Mouse (Mus musculus): Measurements from ENCODE around the gene Olfr1056. TPM values are rescaled to one million over a fixed set of nuclear protein-coding genes. Genes with fewer than 3 reads are reported as not detected.

The Olfr1056 gene
- total RNA-seq (2023): not detected

GRCm38 (mm10) chr2:86362369-86362768, at the start of gene Olfr1056:
TSS of gene Olfr1056 (minus strand) at chr2:86362469.

GRCm38 (mm10) chr2:86388461-86388860, 26.2 kb upstream of the Olfr1056 start, which contains the start of gene Olfr1058:
TSS of gene Olfr1058 (minus strand) at chr2:86388561.

GRCm38 (mm10) chr2:86378293-86378692, 16.0 kb upstream of the Olfr1056 start, which contains the start of gene Olfr1057:
TSS of gene Olfr1057 (minus strand) at chr2:86378393.

GRCm38 (mm10) chr2:86350184-86350583, 12.1 kb downstream of the Olfr1056 start, which contains the start of gene Olfr1055:
TSS of gene Olfr1055 (minus strand) at chr2:86350284.

GRCm38 (mm10) chr2:86335333-86335732, 26.9 kb downstream of the Olfr1056 start, which contains the start of gene Olfr1054:
TSS of gene Olfr1054 (minus strand) at chr2:86335433.

GRCm38 (mm10) chr2:86315184-86315583, 47.1 kb downstream of the Olfr1056 start, which contains the start of gene Olfr1053:
TSS of gene Olfr1053 (minus strand) at chr2:86315284.

Other genes starting within 250 kb of the Olfr1056 start
- not detected for gene Olfr1039, start 226.5 kb downstream of the Olfr1056 start, total RNA-seq (2023)
- not detected for gene Olfr1040, start 215.7 kb downstream of the Olfr1056 start, total RNA-seq (2023)
- gene Olfr1042, start 200.6 kb downstream of the Olfr1056 start, total RNA-seq (2023): not detected
- gene Olfr1043, start 194.9 kb downstream of the Olfr1056 start, total RNA-seq (2023): not detected
- not detected for gene Olfr1044, start 184.6 kb downstream of the Olfr1056 start, total RNA-seq (2023)
- not detected for gene Olfr52, start 176.8 kb downstream of the Olfr1056 start, total RNA-seq (2023)
- gene Olfr1045, start 159.5 kb downstream of the Olfr1056 start, total RNA-seq (2023): not detected
- not detected for gene Olfr1046, start 143.2 kb downstream of the Olfr1056 start, total RNA-seq (2023)
- gene Olfr1047, start 131.1 kb downstream of the Olfr1056 start, total RNA-seq (2023): not detected
- not detected for gene Olfr1048, start 122.2 kb downstream of the Olfr1056 start, total RNA-seq (2023)
- not detected for gene Olfr1049, start 104.1 kb downstream of the Olfr1056 start, total RNA-seq (2023)
- gene Olfr1051, start 83.4 kb downstream of the Olfr1056 start, total RNA-seq (2023): not detected
- not detected for gene Olfr1052, start 70.0 kb downstream of the Olfr1056 start, total RNA-seq (2023)
- not detected for gene Olfr1053, start 47.2 kb downstream of the Olfr1056 start, total RNA-seq (2023)
- gene Olfr1054, start 27.0 kb downstream of the Olfr1056 start, total RNA-seq (2023): not detected
- not detected for gene Olfr1055, start 12.2 kb downstream of the Olfr1056 start, total RNA-seq (2023)
- not detected for gene Olfr1057, start 15.9 kb upstream of the Olfr1056 start, total RNA-seq (2023)
- gene Olfr1058, start 26.1 kb upstream of the Olfr1056 start, total RNA-seq (2023): not detected
- not detected for gene Olfr1061, start 51.6 kb upstream of the Olfr1056 start, total RNA-seq (2023)
- gene Olfr1062, start 64.3 kb upstream of the Olfr1056 start, total RNA-seq (2023): not detected
- not detected for gene Olfr1065, start 88.1 kb upstream of the Olfr1056 start, total RNA-seq (2023)
- gene Olfr1066, start 93.8 kb upstream of the Olfr1056 start, total RNA-seq (2023): not detected
- not detected for gene Olfr228, start 124.9 kb upstream of the Olfr1056 start, total RNA-seq (2023)
- gene Olfr1076, start 146.0 kb upstream of the Olfr1056 start, total RNA-seq (2023): not detected
- not detected for gene Olfr1079, start 180.0 kb upstream of the Olfr1056 start, total RNA-seq (2023)
- gene Olfr1080, start 195.8 kb upstream of the Olfr1056 start, total RNA-seq (2023): not detected
- not detected for gene Olfr1082, start 236.5 kb upstream of the Olfr1056 start, total RNA-seq (2023)

All from neutrophil, adult 59 days (primary cell).